Mouse (Mus musculus) bone marrow, adult 2 months (tissue): ENCODE data around the gene Wnk2. TPM values are rescaled to one million over a fixed set of nuclear protein-coding genes. Genes with fewer than 3 reads are reported as not detected.

Experiments
- H3K27ac ChIP-seq: fragments of 200-500 bp; 2 replicates; pipeline ENCODE4 v1.5.1; 2012; ENCODE audit warnings: low read depth, mild to moderate bottlenecking, control low read depth, inconsistent platforms, low read length; ENCODE audit not compliant: control insufficient read depth, poor library complexity, insufficient read depth
- H3K4me1 ChIP-seq: fragments of 200-500 bp; 2 replicates; pipeline ENCODE4 v1.6.1; 2011; ENCODE audit warnings: low read length; ENCODE audit not compliant: control insufficient read depth, insufficient read depth
- H3K4me3 ChIP-seq: fragments of 200-500 bp; replicated peaks from 2 replicates; pipeline ENCODE3; 2011; ENCODE audit warnings: mild to moderate bottlenecking, low read depth, low read length, control low read depth; ENCODE audit not compliant: control insufficient read depth
- CTCF ChIP-seq: fragments of 200-500 bp; IDR thresholded peaks from 2 replicates; pipeline ENCODE4 v1.5.1; 2011; ENCODE audit warnings: low read length, control low read depth; ENCODE audit not compliant: control insufficient read depth, insufficient read depth
- POLR2A ChIP-seq: fragments of 200-500 bp; IDR thresholded peaks from 2 replicates; pipeline ENCODE4 v1.6.1; 2011; ENCODE audit warnings: low read depth, mild to moderate bottlenecking, control low read depth, low read length, borderline replicate concordance; ENCODE audit not compliant: control insufficient read depth
- WGBS: fragments of 180-500 bp; shearing (Covaris S2); methylation state at CpG from one replicate; pipeline ENCODE4 v1.1.7; 2018; 5-methylcytosine and 5-hydroxymethylcytosine counted together
- polyA plus RNA-seq: library from polyadenylated mRNA; stranded (reverse); fragments of >200 nt; gene quantifications from 2 replicates; pipeline ENCODE4 v1.2.4, GENCODE M21; 2011; ENCODE audit warnings: low replicate concordance; ENCODE audit not compliant: missing spikeins, insufficient read depth, insufficient read length

Wnk2 gene
- polyA plus RNA-seq, 1 experiment = not detected

- no peak for TF ChIP-seq POLR2A
- no peak for TF ChIP-seq CTCF
- H3K4me3 ChIP-seq = no peak overlapping the region
- WGBS = 52% methylated on average over 7 of the region's 7 CpGs
- peaks cover 15% of the 10 kb centered on the region for H3K4me1 ChIP-seq
- H3K27ac ChIP-seq = 0 out of 2 replicates have a peak overlapping the region, but pooled peaks have one; percentile 2
Observed at GRCm38 (mm10) chr13:49190876-49191672, 43.3 kb upstream of the Wnk2 start.

DNA sequence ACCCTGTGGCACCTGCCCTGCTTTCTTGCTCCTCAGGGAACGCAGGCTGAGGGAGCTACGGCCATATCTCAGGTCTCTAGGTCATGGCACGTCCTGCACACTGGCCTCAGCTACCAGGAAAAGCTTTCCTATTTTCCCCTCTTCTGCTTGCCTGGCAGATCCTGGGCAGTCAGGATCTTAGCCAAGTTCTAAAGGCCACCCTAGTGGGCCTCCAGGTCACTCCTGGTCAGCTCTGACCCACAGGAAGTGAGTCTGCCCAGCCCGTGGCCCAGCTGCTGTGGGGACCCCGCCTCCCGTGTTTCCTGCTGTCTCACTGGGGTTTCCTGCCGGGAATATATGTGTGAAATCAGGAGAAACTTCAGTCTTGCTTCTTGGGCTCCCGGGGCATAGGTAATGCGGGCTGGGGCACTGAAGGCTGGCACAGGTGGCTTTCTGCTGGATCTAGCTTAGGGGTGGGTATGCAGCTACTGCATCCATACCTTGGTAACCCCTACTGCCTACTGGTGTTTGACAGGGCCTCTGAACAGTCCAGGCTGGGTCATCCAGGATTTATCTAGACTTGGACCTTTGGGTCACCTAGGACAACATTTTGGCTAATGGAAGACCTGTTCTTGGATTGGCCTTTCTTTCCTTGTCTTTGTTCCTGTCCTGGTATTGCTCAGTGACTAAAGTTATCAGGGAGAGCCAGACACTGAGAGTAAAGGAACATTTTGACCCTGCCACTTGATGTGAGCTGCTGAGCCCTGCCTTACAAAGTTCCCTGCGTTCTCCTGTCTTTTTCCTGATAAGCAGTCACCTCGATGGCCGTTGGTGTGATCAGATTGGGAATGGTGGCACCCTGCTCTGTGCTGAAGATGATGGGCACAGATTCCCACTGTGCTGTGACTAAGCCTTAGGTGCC lies 42.4 kb upstream of the Wnk2 start:
- Histone ChIP-seq H3K4me3 (no peak overlapping the region), H3K4me1 (peaks cover 15% of the 10 kb centered on the region), H3K27ac (peak overlapping the region; percentile 3; the same call in 1 of the 2 replicates)
- no peak for TF ChIP-seq POLR2A
- TF ChIP-seq CTCF = no peak
- 37% methylated on average over 12 of the region's 12 CpGs for WGBS

GRCm38 (mm10) chr13:49188966-49189360 lies 41.1 kb upstream of the Wnk2 start:
- TF ChIP-seq CTCF (no peak), POLR2A (no peak)
- WGBS = 45% methylated on average over 2 of the region's 2 CpGs
- Histone ChIP-seq H3K27ac (no peak overlapping the region), H3K4me3 (no peak overlapping the region), H3K4me1 (peaks cover 15% of the 10 kb centered on the region)

DNA sequence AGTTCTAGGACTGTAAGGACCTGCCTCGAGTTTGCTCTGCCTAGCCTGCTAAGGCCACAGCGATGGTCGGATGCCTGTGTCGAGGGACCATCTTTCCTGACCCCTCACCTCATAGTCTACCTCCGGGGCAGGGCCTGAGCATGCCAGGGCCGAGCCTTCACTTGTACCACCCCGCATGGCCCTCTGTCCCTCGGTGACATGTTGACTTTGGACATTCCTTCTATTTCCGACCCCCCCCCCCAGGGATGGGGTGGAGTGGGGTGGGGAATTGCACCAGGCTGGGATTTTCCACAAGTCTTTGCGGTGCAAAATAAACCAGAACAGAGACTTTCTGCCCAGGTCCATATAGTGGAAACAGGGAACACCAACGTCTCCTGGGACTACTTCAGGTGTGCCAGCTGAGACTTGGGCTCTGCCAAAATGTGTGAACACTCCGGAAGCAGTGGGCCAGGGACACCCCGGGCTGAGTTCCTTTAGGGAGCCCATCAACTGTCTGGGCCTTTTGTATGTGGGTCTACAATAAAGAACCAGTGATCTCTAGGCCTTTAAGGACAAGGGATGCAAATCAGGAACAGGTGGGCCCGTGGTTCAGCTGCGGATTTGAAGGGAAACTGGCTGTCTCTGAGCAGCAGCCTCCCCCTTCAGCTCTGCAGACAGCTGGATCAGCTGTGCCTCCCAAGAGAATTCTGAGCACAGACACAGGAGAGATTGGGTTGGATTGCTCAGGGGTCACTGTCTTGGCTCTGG lies 40.6 kb upstream of the Wnk2 start:
- 11% methylated on average over 15 of the region's 15 CpGs for WGBS
- H3K4me3 ChIP-seq = peak overlapping the region; percentile 82
- H3K27ac ChIP-seq = peak overlapping the region; percentile 84
- TF ChIP-seq POLR2A (no peak), CTCF (no peak)
- peaks cover 15% of the 10 kb centered on the region for H3K4me1 ChIP-seq

GRCm38 (mm10) chr13:49187288-49188218 lies 39.7 kb upstream of the Wnk2 start, which contains the start of gene Ninj1:
Gene Ninj1, plus strand, starts transcription at chr13:49187485.
- Histone ChIP-seq H3K27ac (peak within 1 kb of the TSS; percentile 84), H3K4me1 (peaks cover 13% of the 10 kb centered on the region), H3K4me3 (peak within 1 kb of the TSS; percentile 82)
- under 1% methylated on average over 84 of the region's 87 CpGs for WGBS
- TF ChIP-seq CTCF = no peak
- peak; percentile 84; the same call in 1 of the 2 replicates for TF ChIP-seq POLR2A

DNA sequence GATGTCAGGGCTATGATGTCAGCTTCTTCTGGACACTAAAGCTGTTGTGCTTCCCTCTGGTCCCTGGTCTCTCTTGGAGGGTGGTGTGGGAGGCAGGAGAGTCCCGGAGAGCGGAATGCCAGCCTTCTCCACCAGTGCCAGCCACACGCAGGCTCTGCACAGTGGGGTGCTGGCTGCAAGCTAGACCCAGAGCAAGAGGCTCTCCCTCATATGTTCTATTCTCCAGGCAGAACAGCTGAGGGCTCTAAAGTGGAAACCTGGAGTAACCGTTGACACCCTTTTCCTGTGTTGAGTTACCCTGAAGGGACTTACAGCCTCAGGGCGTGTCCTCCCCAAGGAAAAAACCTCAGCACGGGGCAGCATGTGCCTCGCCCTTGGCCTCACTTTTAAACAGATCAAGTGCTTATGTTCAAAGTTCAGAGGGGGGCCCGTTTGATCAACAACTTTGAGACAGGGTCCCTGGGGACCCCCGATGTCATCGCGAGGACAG lies 39.0 kb upstream of the Wnk2 start:
- TF ChIP-seq CTCF (no peak), POLR2A (no peak)

GRCm38 (mm10) chr13:49183646-49184045 lies 35.8 kb upstream of the Wnk2 start:
- no peak overlapping the region for H3K27ac ChIP-seq
- no peak for TF ChIP-seq POLR2A
- no peak for TF ChIP-seq CTCF
- H3K4me3 ChIP-seq = no peak overlapping the region
- 43% methylated on average over 5 of the region's 5 CpGs for WGBS
- H3K4me1 ChIP-seq = peaks cover 7% of the 10 kb centered on the region; the same call in 1 of the 2 replicates

More for the DNA sequence above, 39.0 kb upstream of the Wnk2 start:
- peak overlapping the region; percentile 70 for H3K27ac ChIP-seq
- H3K4me3 ChIP-seq = peak overlapping the region; percentile 10
- WGBS = 22% methylated on average over 11 of the region's 11 CpGs
- peaks cover 13% of the 10 kb centered on the region for H3K4me1 ChIP-seq
